Mouse (Mus musculus): Measurements from ENCODE around the gene Ppp1r12c. TPM values are rescaled to one million over a fixed set of nuclear protein-coding genes. Genes with fewer than 3 reads are reported as not detected.
A peak's percentile ranks its signal among the peaks of the same experiment; 100 is the strongest.

Gene Ppp1r12c
- total and polyA plus RNA-seq, 3 experiments = 64.2 to 153 TPM; not detected in 1

- TF ChIP-seq ETS1 (IDR thresholded peaks at IDR 0.05; ENCODE audit: low read depth, low read length) = peak; percentile 90
- no peak for TF ChIP-seq JUND (IDR thresholded peaks at IDR 0.05; ENCODE audit: low read depth, low read length)
- TF ChIP-seq RCOR1 (IDR thresholded peaks at IDR 0.05; ENCODE audit: low read depth, low read length) = peak; percentile 60; the same call in 1 of the 2 replicates
- TF ChIP-seq RAD21 (IDR thresholded peaks at IDR 0.05; ENCODE audit: low read depth, low read length) = no peak
- TF ChIP-seq SIN3A (IDR thresholded peaks at IDR 0.05; ENCODE audit: low read length) = peak; percentile 47; the same call in 1 of the 2 replicates
- TF ChIP-seq ZC3H11A (IDR thresholded peaks at IDR 0.05; ENCODE audit: low read depth, low read length) = no peak
- TF ChIP-seq CHD1 (IDR thresholded peaks at IDR 0.05; ENCODE audit: low read depth, low read length) = no peak
- peak; percentile 86 for TF ChIP-seq TCF12 (IDR thresholded peaks at IDR 0.05; ENCODE audit: low read depth, low read length)
- peak; percentile 90 for TF ChIP-seq TAL1 (IDR thresholded peaks at IDR 0.05; ENCODE audit: low read length)
- TF ChIP-seq POLR2AphosphoS5 (IDR thresholded peaks at IDR 0.05; ENCODE audit: borderline replicate concordance, low read depth, low read length) = no peak
- no peak for TF ChIP-seq SMC3 (IDR thresholded peaks at IDR 0.05; ENCODE audit: low read depth, low read length)
- peak; percentile 76 for TF ChIP-seq GATA1 (IDR thresholded peaks at IDR 0.05; ENCODE audit: low read depth, low read length)
- TF ChIP-seq MAX (IDR thresholded peaks at IDR 0.05; ENCODE audit: low read length) = peak; percentile 51; the same call in 1 of the 2 replicates
- TF ChIP-seq EP300 (IDR thresholded peaks at IDR 0.05; ENCODE audit: low read depth in 1 of 2, low read length in 2 of 2) = peak; percentile 72 to 84
- TF ChIP-seq ZMIZ1 (IDR thresholded peaks at IDR 0.05; ENCODE audit: low read depth, low read length) = 0 out of 2 replicates have a peak, but pooled peaks have one; percentile 27
- Histone ChIP-seq H3K4me1 (ENCODE audit: control insufficient read depth in 1 of 2, insufficient read depth in 2 of 2, low read length in 2 of 2) (peaks cover 9 to 47% of the 10 kb centered on the region in 2 experiments), H3K79me2 (ENCODE audit: control insufficient read depth, insufficient read depth, low read length, poor library complexity) (no peaks in the 10 kb centered on the region), H3K27ac (ENCODE audit: control insufficient read depth, low read depth, low read length) (peak overlapping the region; percentile 97), H3K9me3 (replicated peaks; ENCODE audit: insufficient read depth, low read length) (no peaks in the 10 kb centered on the region), H3K27me3 (ENCODE audit: control insufficient read depth in 1 of 2, insufficient read depth in 2 of 2, low read length in 2 of 2) (no peaks in the 10 kb centered on the region), H3K4me3 (ENCODE audit: control insufficient read depth in 1 of 2, insufficient read depth in 1 of 2, low read depth in 2 of 2, low read length in 2 of 2) (peak overlapping the region; percentile 48 to 71), H3K9ac (ENCODE audit: control insufficient read depth, low read depth, low read length, poor library complexity, severe bottlenecking) (peak overlapping the region; percentile 60), H3K36me3 (ENCODE audit: control insufficient read depth in 1 of 2, insufficient read depth in 2 of 2, low read length in 2 of 2) (peaks cover 0 to 40% of the 10 kb centered on the region in 2 experiments; a peak in 2 of 4 replicates)
- DNase-seq (ENCODE audit: low read depth, low spot score) = peak; percentile 74
Observed at GRCm38 (mm10) chr7:4508739-4509116, 7.2 kb upstream of the Ppp1r12c start.

GRCm38 (mm10) chr7:4508062-4508738 is 6.7 kb upstream of the Ppp1r12c start:
- no peaks in the 10 kb centered on the region for H3K27me3 ChIP-seq (ENCODE audit: control insufficient read depth in 1 of 2, insufficient read depth in 2 of 2, low read length in 2 of 2)
- peak overlapping the region; percentile 48 to 71 for H3K4me3 ChIP-seq (ENCODE audit: control insufficient read depth in 1 of 2, insufficient read depth in 1 of 2, low read depth in 2 of 2, low read length in 2 of 2)
- peaks cover 12 to 51% of the 10 kb centered on the region in 2 experiments for H3K4me1 ChIP-seq (ENCODE audit: control insufficient read depth in 1 of 2, insufficient read depth in 2 of 2, low read length in 2 of 2)
- DNase-seq (ENCODE audit: low read depth, low spot score) = peak; percentile 91
- H3K36me3 ChIP-seq (ENCODE audit: control insufficient read depth in 1 of 2, insufficient read depth in 2 of 2, low read length in 2 of 2) = peaks cover 0 to 44% of the 10 kb centered on the region in 2 experiments; a peak in 2 of 4 replicates
- H3K79me2 ChIP-seq (ENCODE audit: control insufficient read depth, insufficient read depth, low read length, poor library complexity) = no peaks in the 10 kb centered on the region
- H3K9ac ChIP-seq (ENCODE audit: control insufficient read depth, low read depth, low read length, poor library complexity, severe bottlenecking) = peak overlapping the region; percentile 60
- H3K9me3 ChIP-seq (replicated peaks; ENCODE audit: insufficient read depth, low read length) = no peaks in the 10 kb centered on the region
- peak overlapping the region; percentile 97 for H3K27ac ChIP-seq (ENCODE audit: control insufficient read depth, low read depth, low read length)
- no peak for TF ChIP-seq ZMIZ1 (IDR thresholded peaks at IDR 0.05; ENCODE audit: low read depth, low read length)
- no peak for TF ChIP-seq USF1 (IDR thresholded peaks at IDR 0.05; ENCODE audit: low read depth, low read length)
- peak; percentile 69 to 82 (median 71) for TF ChIP-seq CTCF (IDR thresholded peaks at IDR 0.05 in 2 of 3, conservative IDR thresholded peaks at IDR 0.05 in 1 of 3; ENCODE audit: control insufficient read depth in 1 of 3, insufficient read depth in 1 of 3, low read depth in 2 of 3, low read length in 3 of 3, poor library complexity in 1 of 3, severe bottlenecking in 1 of 3)
- TF ChIP-seq ZKSCAN1 (IDR thresholded peaks at IDR 0.05; ENCODE audit: low read depth, low read length) = no peak
- TF ChIP-seq EP300 (IDR thresholded peaks at IDR 0.05; ENCODE audit: low read depth in 1 of 2, low read length in 2 of 2) = 0 out of 4 replicates have a peak, but pooled peaks of 1 of the 2 experiments have one; percentile 7
- no peak for TF ChIP-seq RCOR1 (IDR thresholded peaks at IDR 0.05; ENCODE audit: low read depth, low read length)
- TF ChIP-seq CHD1 (IDR thresholded peaks at IDR 0.05; ENCODE audit: low read depth, low read length) = no peak
- 0 out of 2 replicates have a peak, but pooled peaks have one; percentile 17 for TF ChIP-seq SMC3 (IDR thresholded peaks at IDR 0.05; ENCODE audit: low read depth, low read length)
- no peak for TF ChIP-seq MAFK (IDR thresholded peaks at IDR 0.05; ENCODE audit: borderline replicate concordance, low read depth, low read length)
- 0 out of 2 replicates have a peak, but pooled peaks have one; percentile 15 for TF ChIP-seq ELF1 (IDR thresholded peaks at IDR 0.05; ENCODE audit: low read depth, low read length)
- no peak for TF ChIP-seq ZNF384 (IDR thresholded peaks at IDR 0.05; ENCODE audit: low read depth, low read length)
- no peak for TF ChIP-seq GATA1 (IDR thresholded peaks at IDR 0.05; ENCODE audit: low read depth, low read length)
- TF ChIP-seq RAD21 (IDR thresholded peaks at IDR 0.05; ENCODE audit: low read depth, low read length) = no peak
- TF ChIP-seq MXI1 (IDR thresholded peaks at IDR 0.05; ENCODE audit: low read depth, low read length) = 0 out of 2 replicates have a peak, but pooled peaks have one; percentile 16
- TF ChIP-seq SIN3A (IDR thresholded peaks at IDR 0.05; ENCODE audit: low read length) = peak; percentile 14; the same call in 1 of the 2 replicates
- no peak for TF ChIP-seq MAZ (IDR thresholded peaks at IDR 0.05; ENCODE audit: low read depth, low read length)
- TF ChIP-seq MYC (IDR thresholded peaks at IDR 0.05; ENCODE audit: low read depth, low read length) = no peak; the same call in 1 of the 2 replicates
- TF ChIP-seq CHD2 (IDR thresholded peaks at IDR 0.05; ENCODE audit: low read length) = no peak
- TF ChIP-seq JUND (IDR thresholded peaks at IDR 0.05; ENCODE audit: low read depth, low read length) = no peak
- TF ChIP-seq E2F4 (IDR thresholded peaks at IDR 0.05; ENCODE audit: borderline replicate concordance, low read depth, low read length) = no peak
- TF ChIP-seq POLR2A (IDR thresholded peaks at IDR 0.05; ENCODE audit: control insufficient read depth in 1 of 2, insufficient read depth in 1 of 2, low read depth in 1 of 2, low read length in 2 of 2, poor library complexity in 1 of 2) = peak in 1 of 2 experiments; percentile 21; a peak in 1 of 4 replicates
- TF ChIP-seq HCFC1 (IDR thresholded peaks at IDR 0.05; ENCODE audit: low read depth, low read length) = peak; percentile 63; the same call in 1 of the 2 replicates

Data from MEL (cell line).